Mouse (Mus musculus) testis, adult 2 months (tissue): ENCODE measurements around the gene Sptlc2. TPM values are rescaled to one million over a fixed set of nuclear protein-coding genes. Genes with fewer than 3 reads are reported as not detected.
"Not testable (repeated sequence)": the region's sequence is repeated elsewhere in the genome, so short reads cannot be mapped to it uniquely, and the experiment has no call there.

Experiments
- H3K27ac ChIP-seq: fragments of 200-500 bp; 2 replicates; pipeline ENCODE4 v1.5.1; 2012; ENCODE audit warnings: low read depth, low read length; ENCODE audit not compliant: control insufficient read depth, insufficient read depth
- H3K27me3 ChIP-seq: fragments of 200-500 bp; 2 replicates; pipeline ENCODE4 v1.6.1; 2012; ENCODE audit warnings: mild to moderate bottlenecking, low read length, moderate library complexity; ENCODE audit not compliant: control insufficient read depth, insufficient read depth
- H3K36me3 ChIP-seq: fragments of 200-500 bp; 2 replicates; pipeline ENCODE4 v1.6.1; 2012; ENCODE audit warnings: mild to moderate bottlenecking, low read length; ENCODE audit not compliant: control insufficient read depth, insufficient read depth
- H3K4me1 ChIP-seq: fragments of 200-500 bp; 2 replicates; pipeline ENCODE4 v1.6.1; 2012; ENCODE audit warnings: low read length; ENCODE audit not compliant: control insufficient read depth, insufficient read depth
- H3K4me3 ChIP-seq: fragments of 200-500 bp; 2 replicates; pipeline ENCODE4 v1.5.1; 2012; ENCODE audit warnings: low read depth, mild to moderate bottlenecking, low read length, moderate library complexity, mixed read lengths; ENCODE audit not compliant: control insufficient read depth
- CTCF ChIP-seq: fragments of 200-500 bp; IDR thresholded peaks from 2 replicates; pipeline ENCODE4 v1.5.1; 2012; ENCODE audit warnings: low read depth, mild to moderate bottlenecking, inconsistent platforms, low read length, moderate library complexity; ENCODE audit not compliant: control insufficient read depth, insufficient read depth, insufficient replicate concordance
- POLR2A ChIP-seq: fragments of 200-500 bp; IDR thresholded peaks from 2 replicates; pipeline ENCODE4 v1.6.1; 2012; ENCODE audit warnings: low read depth, mild to moderate bottlenecking, inconsistent platforms, low read length, moderate library complexity; ENCODE audit not compliant: control insufficient read depth
- polyA plus RNA-seq: library from polyadenylated mRNA; depleted of rRNA; stranded (reverse); fragments of >200 nt; gene quantifications from 2 replicates; pipeline ENCODE4 v1.2.3, GENCODE M21; 2012

Gene Sptlc2
- polyA plus RNA-seq, 1 experiment = 9.4 TPM

- TF ChIP-seq CTCF = no peak
- no peak for TF ChIP-seq POLR2A
Measured at GRCm38 (mm10) chr12:87284726-87285125, 103.4 kb downstream of the Sptlc2 start.

GRCm38 (mm10) chr12:87284268-87284667 is 103.9 kb downstream of the Sptlc2 start:
- Histone ChIP-seq H3K27me3 (no peaks in the 10 kb centered on the region), H3K27ac (no peak overlapping the region), H3K36me3 (no peaks in the 10 kb centered on the region)

More at GRCm38 (mm10) chr12:87284726-87285125, 103.4 kb downstream of the Sptlc2 start:
- H3K4me1 ChIP-seq = no peaks in the 10 kb centered on the region
- H3K36me3 ChIP-seq = no peaks in the 10 kb centered on the region
- no peak overlapping the region for H3K4me3 ChIP-seq
- H3K27me3 ChIP-seq = no peaks in the 10 kb centered on the region
- H3K27ac ChIP-seq = no peak overlapping the region

GRCm38 (mm10) chr12:87283706-87284105 is 104.4 kb downstream of the Sptlc2 start:
- TF ChIP-seq CTCF (no peak), POLR2A (no peak)
- H3K4me3 ChIP-seq = no peak overlapping the region
- H3K4me1 ChIP-seq = no peaks in the 10 kb centered on the region
- H3K36me3 ChIP-seq = no peaks in the 10 kb centered on the region
- no peaks in the 10 kb centered on the region for H3K27me3 ChIP-seq
- H3K27ac ChIP-seq = no peak overlapping the region

More at GRCm38 (mm10) chr12:87284268-87284667, 103.9 kb downstream of the Sptlc2 start:
- TF ChIP-seq CTCF = no peak
- TF ChIP-seq POLR2A = no peak
- Histone ChIP-seq H3K4me3 (no peak overlapping the region), H3K4me1 (no peaks in the 10 kb centered on the region)

- Histone ChIP-seq H3K36me3 (no peaks in the 10 kb centered on the region), H3K27me3 (no peaks in the 10 kb centered on the region), H3K4me1 (no peaks in the 10 kb centered on the region), H3K27ac (no peak overlapping the region), H3K4me3 (no peak overlapping the region)
- TF ChIP-seq CTCF (no peak), POLR2A (no peak)
Measured at GRCm38 (mm10) chr12:87282743-87283142, 105.4 kb downstream of the Sptlc2 start.

- Histone ChIP-seq H3K4me1 (no peaks in the 10 kb centered on the region), H3K36me3 (no peaks in the 10 kb centered on the region), H3K27ac (no peak overlapping the region), H3K4me3 (no peak overlapping the region), H3K27me3 (no peaks in the 10 kb centered on the region)
- no peak for TF ChIP-seq CTCF
- TF ChIP-seq POLR2A = no peak
Measured at GRCm38 (mm10) chr12:87281766-87282165, 106.4 kb downstream of the Sptlc2 start.

GRCm38 (mm10) chr12:87279879-87280278 is 108.3 kb downstream of the Sptlc2 start:
- TF ChIP-seq CTCF (no peak), POLR2A (no peak)
- Histone ChIP-seq H3K27ac (no peak overlapping the region), H3K27me3 (no peaks in the 10 kb centered on the region), H3K36me3 (no peaks in the 10 kb centered on the region; the same call in 1 of the 2 replicates), H3K4me3 (no peak overlapping the region), H3K4me1 (no peaks in the 10 kb centered on the region)

GRCm38 (mm10) chr12:87279350-87279749 is 108.8 kb downstream of the Sptlc2 start:
- no peak overlapping the region for H3K27ac ChIP-seq
- no peaks in the 10 kb centered on the region; the same call in 1 of the 2 replicates for H3K36me3 ChIP-seq
- no peaks in the 10 kb centered on the region for H3K27me3 ChIP-seq
- TF ChIP-seq CTCF (no peak), POLR2A (no peak)
- H3K4me1 ChIP-seq = no peaks in the 10 kb centered on the region
- H3K4me3 ChIP-seq = no peak overlapping the region

- Histone ChIP-seq H3K36me3 (peaks cover 2% of the 10 kb centered on the region), H3K4me1 (no peaks in the 10 kb centered on the region), H3K4me3 (no peak overlapping the region), H3K27me3 (no peaks in the 10 kb centered on the region), H3K27ac (no peak overlapping the region)
- no peak for TF ChIP-seq POLR2A
- no peak for TF ChIP-seq CTCF
Measured at GRCm38 (mm10) chr12:87278118-87278730, 109.9 kb downstream of the Sptlc2 start.

- H3K4me3 ChIP-seq, H3K36me3 ChIP-seq, H3K27ac ChIP-seq: not testable (repeated sequence)
Measured at GRCm38 (mm10) chr12:87277251-87277650, 110.9 kb downstream of the Sptlc2 start.

More at GRCm38 (mm10) chr12:87277251-87277650, 110.9 kb downstream of the Sptlc2 start:
- H3K27me3 ChIP-seq, H3K4me1 ChIP-seq: not testable (repeated sequence)
